9 mouse cellular contexts compared by ENCODE assay signal in the genomic region with DNA sequence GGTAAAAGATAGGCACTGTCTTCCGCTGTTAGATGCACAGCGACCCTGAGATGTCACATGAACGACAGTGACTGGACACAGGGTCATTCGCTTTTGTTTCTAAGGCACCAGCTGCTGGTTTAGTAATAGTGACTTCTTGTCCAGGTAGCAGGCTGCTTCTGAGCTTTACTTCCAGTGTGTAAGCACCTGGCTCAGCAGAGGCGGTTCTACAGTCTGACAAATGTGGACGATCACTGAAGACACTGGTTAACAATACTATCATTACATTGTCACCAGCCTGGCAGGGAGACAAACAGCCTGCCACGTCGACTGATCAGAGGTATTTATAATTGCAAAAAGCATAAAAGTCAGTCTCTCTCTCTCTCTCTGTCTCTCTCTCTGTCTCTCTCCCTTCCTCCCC.
A peak's percentile ranks its signal among the peaks of the same experiment; 100 is the strongest.
DNase-seq lines count a peak whose midpoint lies in the region; ATAC-seq and TF ChIP-seq lines count a peak whose summit lies in the region.
"Had no signal": no experiment of that assay in that cellular context is flagged by ENCODE, and none has a peak within 500 bp of the region (broad histone marks: within the 10 kb centered on the region; RNA-seq: fewer than 3 reads in every experiment).

No protein-coding gene starts in this region.

- no peak for TF ChIP-seq CTCF in liver, postnatal 0 days (IDR thresholded peaks at IDR 0.05; ENCODE audit: low read depth)

- no peak overlapping the region for H3K9ac ChIP-seq in forebrain, embryonic 12.5 days
- H3K9ac ChIP-seq in liver, postnatal 0 days (replicated peaks) = no peak overlapping the region
- H3K9ac ChIP-seq in embryonic facial prominence, embryonic 14.5 days (ENCODE audit: low read depth, low read length) = no peak overlapping the region
- H3K9ac ChIP-seq in midbrain, embryonic 12.5 days (replicated peaks) = no peak overlapping the region

- H3K36me3 ChIP-seq in forebrain, embryonic 12.5 days (replicated peaks) = no peaks in the 10 kb centered on the region
- no peaks in the 10 kb centered on the region for H3K36me3 ChIP-seq in forebrain, embryonic 10.5 days (replicated peaks)
- H3K36me3 ChIP-seq in liver, postnatal 0 days (replicated peaks; ENCODE audit: insufficient read depth, low read length) = no peaks in the 10 kb centered on the region
- H3K36me3 ChIP-seq in embryonic facial prominence, embryonic 14.5 days (ENCODE audit: control insufficient read depth, insufficient read depth, low read length) = no peaks in the 10 kb centered on the region
- no peaks in the 10 kb centered on the region for H3K36me3 ChIP-seq in midbrain, embryonic 12.5 days
- H3K36me3 ChIP-seq: limb, embryonic 15.5 days had no signal

- H3K27ac ChIP-seq in forebrain, embryonic 12.5 days = no peak overlapping the region
- H3K27ac ChIP-seq in forebrain, embryonic 10.5 days = no peak overlapping the region
- H3K27ac ChIP-seq in liver, postnatal 0 days (ENCODE audit: low read depth) = no peak overlapping the region
- H3K27ac ChIP-seq in embryonic facial prominence, embryonic 14.5 days (replicated peaks; ENCODE audit: low read depth, low read length) = no peak overlapping the region
- peak overlapping the region; percentile 72 for H3K27ac ChIP-seq in midbrain, embryonic 12.5 days (replicated peaks)
- H3K27ac ChIP-seq: limb, embryonic 15.5 days had no signal

- H3K9me3 ChIP-seq in forebrain, embryonic 12.5 days = no peaks in the 10 kb centered on the region
- no peaks in the 10 kb centered on the region for H3K9me3 ChIP-seq in forebrain, embryonic 10.5 days
- no peaks in the 10 kb centered on the region for H3K9me3 ChIP-seq in liver, postnatal 0 days (ENCODE audit: low read length)
- no peaks in the 10 kb centered on the region for H3K9me3 ChIP-seq in embryonic facial prominence, embryonic 14.5 days (ENCODE audit: control insufficient read depth, low read length)
- no peaks in the 10 kb centered on the region for H3K9me3 ChIP-seq in midbrain, embryonic 12.5 days
- H3K9me3 ChIP-seq: limb, embryonic 15.5 days had no signal

- peak overlapping the region; percentile 68 for H3K4me2 ChIP-seq in forebrain, embryonic 12.5 days
- peak overlapping the region; percentile 63; the same call in 1 of the 2 replicates for H3K4me2 ChIP-seq in liver, postnatal 0 days (ENCODE audit: low read depth, low read length)
- H3K4me2 ChIP-seq in embryonic facial prominence, embryonic 14.5 days (ENCODE audit: low read depth, low read length) = peak overlapping the region; percentile 59; the same call in 1 of the 2 replicates
- peak overlapping the region; percentile 59 for H3K4me2 ChIP-seq in midbrain, embryonic 12.5 days (replicated peaks)

- peaks cover 14% of the 10 kb centered on the region for H3K27me3 ChIP-seq in forebrain, embryonic 12.5 days
- H3K27me3 ChIP-seq in forebrain, embryonic 10.5 days (ENCODE audit: poor library complexity, severe bottlenecking) = peaks cover 24% of the 10 kb centered on the region
- no peaks in the 10 kb centered on the region for H3K27me3 ChIP-seq in liver, postnatal 0 days (ENCODE audit: insufficient read depth, low read length)
- H3K27me3 ChIP-seq in embryonic facial prominence, embryonic 14.5 days (replicated peaks; ENCODE audit: control insufficient read depth, insufficient read depth, low read length) = no peaks in the 10 kb centered on the region
- peaks cover 10% of the 10 kb centered on the region; the same call in 1 of the 2 replicates for H3K27me3 ChIP-seq in midbrain, embryonic 12.5 days

- ATAC-seq in forebrain, embryonic 12.5 days (ENCODE audit: low FRiP score) = no peak
- no peak for ATAC-seq in liver, postnatal 0 days
- no peak for ATAC-seq in embryonic facial prominence, embryonic 14.5 days (ENCODE audit: low read depth)
- no peak for ATAC-seq in midbrain, embryonic 12.5 days (ENCODE audit: low FRiP score, low read depth)

- TF ChIP-seq EP300 in liver, postnatal 0 days (IDR thresholded peaks at IDR 0.05; ENCODE audit: low read depth) = no peak

- no peak overlapping the region for H3K4me3 ChIP-seq in forebrain, embryonic 12.5 days (replicated peaks)
- no peak overlapping the region for H3K4me3 ChIP-seq in forebrain, embryonic 10.5 days
- H3K4me3 ChIP-seq in liver, postnatal 0 days (ENCODE audit: low read depth, low read length) = no peak overlapping the region
- H3K4me3 ChIP-seq in embryonic facial prominence, embryonic 14.5 days (ENCODE audit: low read depth, low read length) = no peak overlapping the region
- no peak overlapping the region for H3K4me3 ChIP-seq in midbrain, embryonic 12.5 days

- WGBS in forebrain, embryonic 12.5 days = 56% methylated on average over 8 of the region's 8 CpGs
- WGBS in forebrain, embryonic 10.5 days = 66% methylated on average over 8 of the region's 8 CpGs
- WGBS in liver, postnatal 0 days (ENCODE audit: insufficient replicate concordance) = 57% methylated on average over 8 of the region's 8 CpGs
- WGBS in embryonic facial prominence, embryonic 14.5 days = 59% methylated on average over 8 of the region's 8 CpGs
- 64% methylated on average over 8 of the region's 8 CpGs for WGBS in midbrain, embryonic 12.5 days

- DNase-seq in forebrain, embryonic 10.5 days (ENCODE audit: extremely low spot score, low spot score) = no peak
- no peak for DNase-seq in liver, postnatal 0 days
- no peak for DNase-seq in liver
- DNase-seq in embryonic facial prominence, embryonic 14.5 days (ENCODE audit: low spot score) = no peak
- no peak for DNase-seq in spleen, postnatal 4 days (ENCODE audit: low spot score in 2 of 2)
- DNase-seq in gastrocnemius, adult 8-10 months (ENCODE audit: low spot score in 2 of 2) = no peak

- H3K4me1 ChIP-seq in forebrain, embryonic 12.5 days = peaks cover 11% of the 10 kb centered on the region
- H3K4me1 ChIP-seq in forebrain, embryonic 10.5 days = peaks cover 17% of the 10 kb centered on the region
- peaks cover 7% of the 10 kb centered on the region; the same call in 1 of the 2 replicates for H3K4me1 ChIP-seq in liver, postnatal 0 days (ENCODE audit: insufficient read depth)
- H3K4me1 ChIP-seq in embryonic facial prominence, embryonic 14.5 days (ENCODE audit: control insufficient read depth, insufficient read depth, low read length) = peaks cover 3% of the 10 kb centered on the region; the same call in 1 of the 2 replicates
- H3K4me1 ChIP-seq in midbrain, embryonic 12.5 days = peaks cover 8% of the 10 kb centered on the region; the same call in 1 of the 2 replicates
